Mouse (Mus musculus) cerebral cortex, adult 2 months (tissue): Measurements from ENCODE around the gene Gpr183.

Experiments
- WGBS: fragments of 180-500 bp; shearing (Covaris S2); methylation state at CpG from one replicate; pipeline ENCODE4 v1.1.7; 2018; 5-methylcytosine and 5-hydroxymethylcytosine counted together

The Gpr183 gene

DNA sequence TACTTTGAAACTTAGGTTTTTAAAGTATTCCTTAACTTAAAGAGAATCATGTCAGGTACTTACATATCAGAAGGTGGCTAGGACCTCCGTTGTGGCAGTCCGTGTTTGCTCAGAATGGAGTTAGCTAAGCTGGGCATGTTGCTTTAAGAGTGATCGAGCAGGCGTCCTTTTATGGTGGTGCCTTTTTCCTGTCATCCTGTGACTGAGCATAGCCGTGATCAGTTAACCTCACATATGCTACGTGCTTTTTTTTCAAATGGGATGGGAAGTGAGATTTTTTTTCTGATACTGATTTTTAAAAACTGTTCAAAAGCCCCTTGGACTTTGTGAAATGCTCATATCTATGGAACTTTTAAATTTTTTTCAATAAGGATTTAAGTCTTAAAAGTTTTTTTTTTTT is at the start of gene Gpr183:
Gene Gpr183 (minus strand): TSS at position 206 of the 400 bp plus-strand sequence.
- WGBS: 68% methylated on average over 6 of the region's 6 CpGs

DNA sequence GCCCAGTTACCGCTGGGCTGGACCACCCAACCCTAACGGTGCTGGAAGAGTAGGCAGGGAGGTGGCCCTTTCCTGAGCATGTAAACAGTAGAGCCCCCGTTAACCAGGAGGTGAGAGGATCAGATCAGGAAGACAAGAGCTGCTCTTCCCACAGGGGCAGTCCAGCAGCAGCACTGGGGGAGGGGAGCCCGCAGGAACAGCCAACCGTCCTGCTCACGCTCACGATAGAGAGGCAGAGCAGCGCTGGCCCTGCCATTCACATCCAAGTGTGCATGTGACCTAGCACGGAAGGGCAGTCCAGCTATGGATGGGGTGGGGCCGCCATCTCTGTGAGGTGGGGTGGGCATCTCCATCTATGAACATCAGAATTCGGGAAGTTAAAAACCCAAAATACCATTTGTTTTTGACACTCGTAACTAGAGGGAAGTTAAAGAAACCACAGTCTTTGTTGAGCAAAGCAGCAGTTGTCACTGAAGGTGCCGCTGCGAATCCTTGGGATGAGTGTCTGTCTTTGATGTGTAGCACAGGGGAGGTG is 48.5 kb upstream of the Gpr183 start:
- WGBS: 89% methylated on average over 14 of the region's 14 CpGs

- WGBS: 88% methylated on average over 13 of the region's 13 CpGs
Observed at GRCm38 (mm10) chr14:122012814-122013213, 47.8 kb upstream of the Gpr183 start.

DNA sequence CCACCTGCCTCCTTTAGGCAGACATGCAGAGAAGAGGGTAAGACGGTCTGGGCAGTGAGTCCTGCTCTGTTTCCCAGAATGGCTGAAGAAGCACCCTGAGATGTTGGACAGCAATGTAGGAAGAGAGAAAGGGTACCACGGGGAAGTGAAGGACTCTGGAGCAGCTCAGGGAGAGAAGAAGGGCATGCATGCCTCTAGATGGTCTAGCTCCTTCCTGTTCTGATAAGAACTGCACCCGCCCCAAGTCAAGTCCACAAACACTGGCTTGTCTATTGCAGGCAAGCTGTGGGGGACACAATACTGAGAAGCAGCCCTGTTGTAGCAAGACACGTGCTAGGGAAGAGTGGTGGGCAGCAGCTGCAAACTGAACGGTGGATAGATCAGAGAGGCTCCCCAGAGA is 47.2 kb upstream of the Gpr183 start:
- WGBS: 78% methylated on average over 5 of the region's 5 CpGs

DNA sequence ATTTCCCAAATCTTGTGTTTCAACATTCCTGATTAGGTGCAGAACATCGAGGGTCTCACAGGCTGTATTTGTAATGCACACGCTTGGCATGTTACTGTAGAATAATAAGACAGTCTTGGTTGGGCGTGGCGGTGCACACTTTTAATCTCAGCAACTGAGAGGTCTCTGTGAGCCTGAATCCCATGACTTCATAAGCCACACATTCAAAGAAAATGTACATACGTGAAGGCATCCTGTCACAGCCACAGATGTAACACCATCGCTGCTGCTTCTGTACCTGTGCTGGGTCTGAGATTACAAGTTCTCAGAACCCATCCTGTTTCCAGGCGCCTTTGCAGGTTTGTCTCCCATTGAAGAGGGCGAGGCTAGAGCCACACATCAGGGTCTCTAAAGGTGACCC is 46.8 kb upstream of the Gpr183 start:
- 96% methylated on average over 8 of the region's 8 CpGs for WGBS

DNA sequence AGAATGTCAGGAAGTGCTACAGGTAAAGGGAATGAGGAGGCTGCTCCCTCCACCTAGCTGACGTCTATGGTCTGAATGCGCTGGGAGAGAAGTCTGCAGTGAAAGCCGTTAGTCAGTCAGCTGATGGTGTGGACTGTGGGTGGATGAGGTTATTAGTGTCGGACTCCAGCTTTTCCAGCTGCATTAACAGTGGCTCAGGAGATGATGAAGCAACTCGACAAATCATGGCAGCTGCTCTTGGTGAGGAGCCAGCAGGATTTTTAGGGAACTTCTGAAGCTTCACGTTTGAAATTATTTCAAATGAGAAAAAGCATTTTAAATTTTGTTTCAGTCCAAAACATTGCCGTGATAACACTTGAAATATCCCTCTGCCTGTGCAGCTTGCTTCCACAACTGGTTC is 45.3 kb upstream of the Gpr183 start:
- WGBS: 50% methylated on average over 7 of the region's 7 CpGs

DNA sequence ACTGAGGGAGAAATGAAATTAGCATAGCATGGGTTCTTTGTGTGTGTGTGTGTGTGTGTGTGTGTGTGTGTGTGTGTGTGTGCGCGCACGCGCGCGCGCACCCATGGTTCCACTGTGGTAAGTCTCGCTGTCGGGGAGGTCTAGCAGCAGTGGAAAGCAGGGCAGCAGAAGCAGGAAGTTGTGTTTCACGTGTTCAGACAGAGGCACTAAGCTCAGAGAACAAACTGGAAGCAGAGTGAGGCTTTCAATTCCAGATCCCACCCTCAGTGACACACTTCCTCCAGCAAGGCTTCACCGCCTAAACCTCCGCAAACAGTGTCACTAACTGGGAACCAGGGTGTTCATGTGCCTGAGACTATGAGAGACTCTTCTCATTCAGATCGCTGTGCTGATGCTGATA is 44.5 kb upstream of the Gpr183 start:
- WGBS: 84% methylated on average over 13 of the region's 13 CpGs

- WGBS: 93% methylated on average over 4 of the region's 4 CpGs
Observed at GRCm38 (mm10) chr14:122008261-122008660, 43.3 kb upstream of the Gpr183 start.

DNA sequence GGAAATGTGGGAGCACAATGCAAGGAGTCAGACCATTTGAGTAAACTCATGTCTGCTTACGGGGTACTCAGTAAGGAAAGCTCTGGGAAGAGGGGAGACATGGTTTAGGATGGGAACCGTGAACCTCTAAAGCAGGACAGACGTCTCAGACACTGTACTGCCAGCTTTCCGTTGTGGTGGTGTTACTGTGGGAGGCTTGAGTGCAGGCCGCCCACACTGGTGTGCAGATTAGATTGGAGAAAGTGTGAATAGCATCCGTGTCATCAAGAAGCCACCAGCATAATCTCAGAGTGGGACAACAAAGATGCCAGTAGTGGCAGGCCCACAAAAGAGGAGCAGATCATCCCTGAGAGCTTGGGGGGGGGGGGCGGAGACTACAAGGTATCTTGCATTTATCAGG is 37.2 kb upstream of the Gpr183 start:
- 74% methylated on average over 7 of the region's 7 CpGs for WGBS

DNA sequence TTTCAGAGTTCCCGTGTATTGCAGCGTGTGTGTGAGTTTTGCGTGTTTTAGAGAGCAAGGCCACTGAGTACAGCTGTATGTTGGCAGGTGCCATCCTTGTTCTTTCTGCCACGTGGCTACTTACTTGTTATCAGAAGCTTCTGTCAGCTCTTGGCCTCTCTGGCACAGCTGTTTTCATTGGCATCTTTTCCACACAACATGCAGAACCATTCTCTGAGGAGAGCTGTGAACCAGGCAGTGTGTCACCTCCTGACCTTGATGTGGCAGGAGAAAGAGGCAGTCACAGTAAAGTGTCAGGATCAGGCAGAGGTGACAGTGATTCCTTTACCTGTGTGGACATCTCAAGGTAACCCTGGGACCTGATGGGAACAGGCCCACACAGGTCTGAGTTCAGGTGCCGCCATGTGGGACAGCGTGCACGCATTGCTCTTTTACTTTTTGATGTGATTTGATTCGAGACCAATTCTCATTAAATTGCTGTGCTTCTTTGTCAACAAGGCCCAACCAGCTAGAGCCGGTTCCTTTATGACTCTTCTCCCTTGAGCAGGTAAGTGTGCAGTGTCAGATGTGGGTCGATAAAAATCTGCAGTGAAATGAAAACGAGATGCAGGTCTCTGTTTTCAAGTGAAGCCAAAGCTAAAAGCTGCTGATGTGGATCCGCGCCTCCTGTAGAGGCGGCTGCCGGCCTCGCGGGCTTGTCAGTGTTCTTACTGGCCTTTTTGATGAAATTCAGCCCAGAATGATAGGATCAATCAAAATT is 35.5 kb upstream of the Gpr183 start:
- WGBS: 93% methylated on average over 17 of the region's 17 CpGs

- WGBS: 66% methylated on average over 8 of the region's 8 CpGs
Observed at GRCm38 (mm10) chr14:121999455-121999854, 34.5 kb upstream of the Gpr183 start.

DNA sequence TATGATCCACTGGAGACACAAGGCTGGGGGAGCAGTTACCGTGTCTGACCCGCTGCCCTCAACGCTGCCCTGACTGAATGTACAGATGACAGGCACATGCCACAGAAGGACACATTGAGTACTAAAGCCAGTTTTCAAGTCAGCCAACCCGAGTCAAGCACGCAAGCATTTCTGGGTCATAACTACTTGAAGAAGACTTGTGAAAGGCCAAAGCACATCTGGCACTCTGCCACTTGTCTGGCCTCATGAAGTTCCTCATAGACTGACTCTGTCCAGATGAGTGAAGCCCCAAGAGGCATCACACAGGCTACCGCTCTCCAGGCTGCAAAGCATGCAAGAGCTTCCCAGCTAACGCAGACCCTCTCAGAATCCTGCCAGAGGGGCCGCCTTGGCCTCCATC is 31.8 kb upstream of the Gpr183 start:
- WGBS: 89% methylated on average over 8 of the region's 8 CpGs

GRCm38 (mm10) chr14:121995557-121995870 is 30.5 kb upstream of the Gpr183 start:
- WGBS: 96% methylated on average over 1 of the region's 1 CpGs

GRCm38 (mm10) chr14:121994846-121995556 is 30.0 kb upstream of the Gpr183 start:
- 86% methylated on average over 7 of the region's 7 CpGs for WGBS

GRCm38 (mm10) chr14:121994171-121994700 is 29.2 kb upstream of the Gpr183 start:
- WGBS: 96% methylated on average over 17 of the region's 17 CpGs

DNA sequence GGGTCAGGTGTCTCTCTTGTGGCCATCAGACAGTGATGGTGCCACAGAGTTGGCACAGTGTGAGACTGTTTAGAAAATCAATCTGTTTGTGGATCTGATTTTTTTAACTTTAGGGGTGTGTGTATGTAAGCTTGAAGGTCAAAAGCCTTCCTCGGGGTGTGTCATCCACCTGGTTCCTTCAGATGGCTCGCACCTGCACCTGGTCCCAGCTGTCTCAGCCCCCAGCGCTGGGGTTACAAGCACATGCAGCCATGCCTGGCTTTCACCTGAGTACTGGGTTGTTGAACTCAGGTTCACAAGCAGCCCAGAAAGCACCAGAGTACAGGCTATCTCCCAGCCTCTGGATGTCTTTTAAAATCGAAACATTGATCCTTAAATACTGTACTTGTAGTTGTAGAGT is 28.6 kb upstream of the Gpr183 start:
- WGBS: 98% methylated on average over 4 of the region's 4 CpGs

DNA sequence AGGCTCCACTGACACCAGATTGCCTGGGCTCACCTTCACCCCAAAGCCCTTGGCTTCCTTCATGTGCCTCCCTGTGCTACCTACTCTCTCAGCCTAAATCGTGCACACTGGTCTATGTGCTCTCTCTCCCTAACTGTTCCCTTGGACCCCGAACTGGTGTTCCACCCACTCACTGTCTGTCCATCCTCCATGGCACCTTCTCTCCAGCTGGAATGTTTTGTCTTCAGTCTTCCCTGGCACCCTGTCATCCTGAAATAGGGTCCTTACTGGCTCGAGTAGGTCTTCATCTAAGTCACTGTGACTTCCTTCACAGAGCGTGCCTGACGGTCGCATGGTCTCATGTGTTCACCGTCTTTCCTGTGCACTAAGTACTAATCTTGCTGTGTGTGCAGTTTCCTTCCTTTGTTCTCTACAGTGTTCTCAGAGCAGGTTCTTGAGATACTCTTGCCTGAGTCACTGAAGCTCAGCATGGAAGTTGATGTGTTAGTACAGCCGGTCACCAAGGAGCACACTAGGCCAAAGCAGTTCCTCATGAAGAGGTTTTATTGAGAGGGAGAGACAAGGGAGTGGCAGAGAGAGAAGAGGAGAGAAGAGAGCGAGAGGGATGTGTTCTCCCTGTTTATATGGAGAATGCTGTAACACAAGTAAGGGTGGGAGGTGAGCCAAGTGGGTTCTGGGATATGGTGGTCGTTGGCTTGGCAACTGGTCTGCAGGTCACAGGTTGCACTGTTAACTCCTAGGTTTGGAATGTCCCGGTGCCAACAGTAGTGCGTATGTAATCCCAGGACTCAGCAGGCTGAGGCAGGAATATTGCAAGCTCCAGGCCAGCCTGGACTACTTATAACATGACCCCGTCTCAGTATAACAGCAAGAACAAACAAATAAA is 27.6 kb upstream of the Gpr183 start:
- WGBS: 79% methylated on average over 13 of the region's 13 CpGs

DNA sequence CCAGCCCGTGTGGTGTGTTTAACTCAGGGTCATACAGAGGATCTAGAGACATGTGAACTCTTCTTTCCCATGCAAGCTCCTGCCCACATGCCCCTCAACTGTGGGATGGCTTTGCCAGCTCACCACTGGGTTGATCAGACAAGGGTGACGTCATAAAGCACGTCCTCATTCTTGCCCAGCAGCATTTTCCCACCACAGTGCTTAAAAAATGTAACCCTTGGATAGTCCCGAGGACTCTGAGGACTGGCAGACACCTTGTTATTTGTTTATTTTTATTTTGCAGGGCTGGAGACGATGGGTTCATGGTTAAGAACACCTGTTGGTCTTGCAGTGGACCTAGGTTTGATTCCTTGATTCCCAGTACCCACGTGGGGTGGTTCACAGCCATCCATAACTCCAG is 25.9 kb upstream of the Gpr183 start:
- WGBS: 93% methylated on average over 6 of the region's 6 CpGs

- WGBS: 99% methylated on average over 3 of the region's 3 CpGs
Observed at GRCm38 (mm10) chr14:121989869-121990268, 24.9 kb upstream of the Gpr183 start.

GRCm38 (mm10) chr14:121989331-121989730 is 24.3 kb upstream of the Gpr183 start:
- 96% methylated on average over 3 of the region's 3 CpGs for whole genome bisulfite sequencing

- 84% methylated on average over 4 of the region's 4 CpGs for WGBS
Observed at GRCm38 (mm10) chr14:121987691-121988090, 22.7 kb upstream of the Gpr183 start.

DNA sequence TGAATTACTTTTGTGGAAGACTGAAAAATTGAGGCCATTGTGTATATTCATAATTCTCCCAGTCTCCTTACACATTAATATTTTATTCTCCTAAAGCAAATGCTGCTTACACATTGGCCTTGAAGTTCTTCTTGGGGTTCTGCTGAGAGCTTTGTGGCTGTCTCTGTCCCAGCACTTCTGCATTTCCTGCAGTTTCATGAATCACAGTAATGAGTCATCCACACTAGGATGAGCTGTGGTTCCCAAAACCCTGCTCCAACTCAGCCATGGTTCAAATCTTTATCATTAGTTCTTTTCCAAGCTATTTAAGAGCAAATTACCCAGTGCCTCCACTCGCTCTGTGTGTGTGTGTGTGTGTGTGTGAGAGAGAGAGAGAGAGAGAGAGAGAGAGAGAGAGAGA is 22.3 kb upstream of the Gpr183 start:
- 63% methylated on average over 1 of the region's 1 CpGs for WGBS
